ENCODE assay signal across 8 mouse cellular contexts in the genomic region with DNA sequence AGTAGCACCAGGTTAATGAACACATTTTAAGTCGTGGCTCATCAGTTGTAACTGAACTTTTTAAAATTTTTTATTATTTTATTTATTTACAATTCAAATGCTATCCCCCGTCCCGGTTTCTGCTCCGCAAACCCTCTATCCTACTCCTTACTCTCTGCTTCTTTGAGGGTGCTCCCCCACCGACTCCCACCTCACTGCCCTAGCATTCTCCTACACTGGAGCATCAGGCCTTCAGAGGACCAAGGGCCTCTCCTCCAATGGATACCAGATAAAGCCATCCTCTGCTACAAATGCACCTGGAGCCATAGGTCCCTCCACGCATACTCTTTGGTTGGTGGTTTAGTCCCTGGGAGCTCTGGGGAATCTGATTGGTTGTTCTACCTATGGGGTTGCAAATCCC. TPM values are rescaled to one million over a fixed set of nuclear protein-coding genes. Genes with fewer than 3 reads are reported as not detected.
DNase-seq lines count a peak whose midpoint lies in the region; ATAC-seq and TF ChIP-seq lines count a peak whose summit lies in the region.

No protein-coding gene starts in this region.

- no peak overlapping the region for H3K27ac ChIP-seq in thymus, adult 2 months (ENCODE audit: control insufficient read depth, insufficient read depth, low read length)
- peak overlapping the region; percentile 91 for H3K27ac ChIP-seq in limb, embryonic 10.5 days
- H3K27ac ChIP-seq in small intestine, adult 2 months (ENCODE audit: insufficient read depth, low read depth, low read length), result 0 out of 2 replicates have a peak overlapping the region, but pooled peaks have one; percentile 99

- WGBS in thymus, adult 2 months, result 67% methylated on average over 6 of the region's 6 CpGs
- WGBS in limb, embryonic 10.5 days, result 42% methylated on average over 6 of the region's 6 CpGs
- 47% methylated on average over 6 of the region's 6 CpGs for WGBS in small intestine, adult 2 months

- peaks cover 2% of the 10 kb centered on the region; the same call in 1 of the 2 replicates for H3K36me3 ChIP-seq in erythroblast, embryonic 14.5 days (ENCODE audit: control insufficient read depth)
- no peaks in the 10 kb centered on the region for H3K36me3 ChIP-seq in thymus, adult 2 months (ENCODE audit: control insufficient read depth, insufficient read depth, low read length)
- H3K36me3 ChIP-seq in limb, embryonic 10.5 days, result no peaks in the 10 kb centered on the region
- H3K36me3 ChIP-seq in small intestine, adult 2 months (ENCODE audit: control insufficient read depth, insufficient read depth, low read length), result 0 out of 2 replicates have a peak, but pooled peaks cover 2% of the 10 kb centered on the region

- H3K27me3 ChIP-seq in erythroblast, embryonic 14.5 days (ENCODE audit: control insufficient read depth), result no peaks in the 10 kb centered on the region
- H3K27me3 ChIP-seq in thymus, adult 2 months (ENCODE audit: control insufficient read depth, insufficient read depth, low read length), result no peaks in the 10 kb centered on the region
- no peaks in the 10 kb centered on the region for H3K27me3 ChIP-seq in limb, embryonic 10.5 days (ENCODE audit: low read depth, poor library complexity, severe bottlenecking)
- H3K27me3 ChIP-seq in small intestine, adult 2 months (ENCODE audit: control insufficient read depth, insufficient read depth, low read length), result no peaks in the 10 kb centered on the region

- no peak for TF ChIP-seq POLR2A in thymus, adult 2 months (IDR thresholded peaks at IDR 0.05; ENCODE audit: control insufficient read depth, extremely low read depth, insufficient read depth, low read length, poor library complexity)
- TF ChIP-seq POLR2A in small intestine, adult 2 months (IDR thresholded peaks at IDR 0.05; ENCODE audit: low read depth, low read length), result no peak

- DNase-seq in thymus, adult 2 months, result peak; percentile 12
- no peak for DNase-seq in thymus, postnatal 0 days (ENCODE audit: low spot score)
- DNase-seq in limb, embryonic 10.5 days (ENCODE audit: low spot score), result no peak
- no peak for DNase-seq in frontal cortex, postnatal 25 days (ENCODE audit: low spot score in 2 of 2)
- no peak for DNase-seq in retina, embryonic 14.5 days (ENCODE audit: low spot score)

- ATAC-seq in erythroblast, adult 5-6 weeks (replicated peaks; ENCODE audit: low FRiP score, poor library complexity, severe bottlenecking), result no peak

- TF ChIP-seq CTCF in thymus, adult 2 months (IDR thresholded peaks at IDR 0.05; ENCODE audit: borderline replicate concordance, control insufficient read depth, extremely low read depth, insufficient read depth, low read length, poor library complexity), result no peak
- no peak for TF ChIP-seq CTCF in small intestine, adult 2 months (IDR thresholded peaks at IDR 0.05; ENCODE audit: extremely low read depth, insufficient read length, insufficient replicate concordance, low read depth, low read length)

- peaks cover 13% of the 10 kb centered on the region for H3K4me1 ChIP-seq in erythroblast, embryonic 14.5 days (ENCODE audit: control insufficient read depth)
- H3K4me1 ChIP-seq in thymus, adult 2 months (replicated peaks; ENCODE audit: control insufficient read depth, insufficient read depth, low read length), result no peaks in the 10 kb centered on the region
- H3K4me1 ChIP-seq in limb, embryonic 10.5 days, result no peaks in the 10 kb centered on the region
- peaks cover 7% of the 10 kb centered on the region; the same call in 1 of the 2 replicates for H3K4me1 ChIP-seq in small intestine, adult 2 months (ENCODE audit: control insufficient read depth, insufficient read depth, insufficient read length, low read length)

- peak overlapping the region; percentile 67 for H3K4me3 ChIP-seq in erythroblast, embryonic 14.5 days (replicated peaks)
- H3K4me3 ChIP-seq in thymus, adult 2 months (ENCODE audit: control insufficient read depth, insufficient read depth, low read length), result peak overlapping the region; percentile 93; the same call in 1 of the 2 replicates
- peak overlapping the region; percentile 76 for H3K4me3 ChIP-seq in limb, embryonic 10.5 days
- peak overlapping the region; percentile 85 for H3K4me3 ChIP-seq in small intestine, adult 2 months (ENCODE audit: low read depth, low read length)

- no peaks in the 10 kb centered on the region for H3K9me3 ChIP-seq in erythroblast, embryonic 14.5 days (ENCODE audit: control insufficient read depth, low read length)
- H3K9me3 ChIP-seq in limb, embryonic 10.5 days (replicated peaks), result no peaks in the 10 kb centered on the region

RNA-seq across cellular contexts. Expression of gene Cox16, which starts 0.4 kb away (rescaled TPM):
- 0.68 and 2.5 TPM in 2 replicates for polyA plus RNA-seq in erythroblast, embryonic 14.5 days (2012)
- total RNA-seq in erythroblast, adult 5-6 weeks (2015; ENCODE audit: low replicate concordance), result 23.0 and 42.8 TPM in 2 replicates
- 13.7 and 25.2 TPM in 2 replicates for total RNA-seq in erythroblast, adult 5-6 weeks (2017; ENCODE audit: low replicate concordance)
- 85.9 and 106 TPM in 2 replicates for polyA plus RNA-seq in thymus, adult 2 months (2012; rRNA removed)
- 239 and 241 TPM in 2 replicates for polyA plus RNA-seq in thymus, postnatal 0 days (2015; fragmentation: Nextera tagmentation; extraction: Ambion mirVana)
- 109 and 113 TPM in 2 replicates for polyA plus RNA-seq in limb, embryonic 10.5 days (2016; fragmentation: Nextera tagmentation; extraction: Ambion mirVana)
- 54.8 and 78.2 TPM in 2 replicates for polyA plus RNA-seq in small intestine, adult 2 months (2012; rRNA removed)

RNA-seq across cellular contexts. Expression of gene Gm20498, which starts 47.4 kb away (rescaled TPM):
- polyA plus RNA-seq in erythroblast, embryonic 14.5 days (2012), result 1.8 and 3.2 TPM in 2 replicates
- total RNA-seq in erythroblast, adult 5-6 weeks (2015; ENCODE audit: low replicate concordance), result 4.0 TPM in 1 of 2 replicates, not detected in the other
- 5.3 and 17.2 TPM in 2 replicates for total RNA-seq in erythroblast, adult 5-6 weeks (2017; ENCODE audit: low replicate concordance)
- polyA plus RNA-seq in thymus, adult 2 months (2012; rRNA removed), result 30.0 and 33.0 TPM in 2 replicates
- 27.7 and 39.4 TPM in 2 replicates for polyA plus RNA-seq in thymus, postnatal 0 days (2015; fragmentation: Nextera tagmentation; extraction: Ambion mirVana)
- 26.2 and 32.4 TPM in 2 replicates for polyA plus RNA-seq in limb, embryonic 10.5 days (2016; fragmentation: Nextera tagmentation; extraction: Ambion mirVana)
- polyA plus RNA-seq in small intestine, adult 2 months (2012; rRNA removed), result 8.6 and 20.0 TPM in 2 replicates

RNA-seq across cellular contexts. Expression of gene Synj2bp, which starts 47.4 kb away (rescaled TPM):
- 0.27 and 0.50 TPM in 2 replicates for polyA plus RNA-seq in erythroblast, embryonic 14.5 days (2012)
- 2.5 and 11.9 TPM in 2 replicates for total RNA-seq in erythroblast, adult 5-6 weeks (2015; ENCODE audit: low replicate concordance)
- 8.5 and 9.6 TPM in 2 replicates for total RNA-seq in erythroblast, adult 5-6 weeks (2017; ENCODE audit: low replicate concordance)
- polyA plus RNA-seq in thymus, adult 2 months (2012; rRNA removed), result 43.2 and 50.9 TPM in 2 replicates
- polyA plus RNA-seq in thymus, postnatal 0 days (2015; fragmentation: Nextera tagmentation; extraction: Ambion mirVana), result 45.8 and 56.9 TPM in 2 replicates
- polyA plus RNA-seq in limb, embryonic 10.5 days (2016; fragmentation: Nextera tagmentation; extraction: Ambion mirVana), result 33.5 and 34.5 TPM in 2 replicates
- 24.3 and 54.3 TPM in 2 replicates for polyA plus RNA-seq in small intestine, adult 2 months (2012; rRNA removed)

Comparison
In these comparisons a context has a peak if more than half of its experiments do, and no peak if none do; other contexts are left out.
1. RNA of gene Cox16, which starts 0.4 kb away (polyA plus RNA-seq): 239 to 241 TPM in thymus, postnatal 0 days, 109 to 113 TPM in limb, embryonic 10.5 days, 85.9 to 106 TPM in thymus, adult 2 months and 54.8 to 78.2 TPM in small intestine, adult 2 months; 0.68 to 2.5 TPM in erythroblast, embryonic 14.5 days; every median in the first group is over 10 times any median in the second.
2. RNA of gene Synj2bp, which starts 47.4 kb away (polyA plus RNA-seq): 45.8 to 56.9 TPM in thymus, postnatal 0 days, 24.3 to 54.3 TPM in small intestine, adult 2 months, 43.2 to 50.9 TPM in thymus, adult 2 months and 33.5 to 34.5 TPM in limb, embryonic 10.5 days; 0.27 to 0.50 TPM in erythroblast, embryonic 14.5 days; every median in the first group is over 10 times any median in the second.
3. Peak in every context shown above with its lines, with median percentiles within 50 percentile points of each other: H3K4me3 ChIP-seq.